Mouse (Mus musculus) CH12.LX (cell line): Measurements from ENCODE around the gene Gatb. TPM values are rescaled to one million over a fixed set of nuclear protein-coding genes. Genes with fewer than 3 reads are reported as not detected.

Source experiments
- DNase-seq: peaks from one replicate; pipeline ENCODE4 v3.0.0-alpha.2; 2013; ENCODE audit errors: extremely low read depth
- H3K27ac ChIP-seq: 2 replicates; pipeline ENCODE4 v1.5.1; 2012; ENCODE audit warnings: low read depth, mild to moderate bottlenecking, control low read depth, moderate library complexity; ENCODE audit not compliant: insufficient read depth
- H3K27me3 ChIP-seq: replicated peaks from 2 replicates; pipeline ENCODE3; 2012; ENCODE audit warnings: inconsistent platforms
- H3K36me3 ChIP-seq, 2 experiments: replicated peaks in 1 of 2; 2 replicates each; pipeline versions ENCODE3 to v1.6.1; 2012; ENCODE audit warnings: inconsistent platforms in 1 of 2, low read length in 1 of 2, mild to moderate bottlenecking in 1 of 2, mixed read lengths in 1 of 2, moderate library complexity in 1 of 2; ENCODE audit not compliant: control insufficient read depth in 1 of 2, insufficient read depth in 1 of 2
- H3K4me1 ChIP-seq, 2 experiments: 2 replicates each; pipeline ENCODE4 v1.6.1; 2012; ENCODE audit warnings: inconsistent platforms in 1 of 2, moderate library complexity in 1 of 2; ENCODE audit not compliant: insufficient read depth in 2 of 2, control insufficient read depth in 1 of 2
- H3K4me2 ChIP-seq: 2 replicates; pipeline ENCODE4 v1.6.1; 2012; ENCODE audit warnings: low read depth, mild to moderate bottlenecking, control low read depth; ENCODE audit not compliant: poor library complexity, insufficient read depth, severe bottlenecking
- H3K4me3 ChIP-seq, 3 experiments: fragments of 150-350 bp in 1 of 3; sonication (generic) in 1 of 3; replicated peaks in 1 of 3; 2 replicates each; pipeline versions ENCODE3 to v1.5.1; 2011 to 2012; ENCODE audit warnings: low read depth in 2 of 3, low read length in 2 of 3, mild to moderate bottlenecking in 2 of 3, moderate library complexity in 2 of 3, control low read depth in 1 of 3, improper control_type of control experiment in 1 of 3, inconsistent platforms in 1 of 3, mixed read lengths in 1 of 3; ENCODE audit not compliant: poor library complexity in 1 of 3
- H3K79me2 ChIP-seq: replicated peaks from 2 replicates; pipeline ENCODE4 v1.6.1; 2012; ENCODE audit warnings: mild to moderate bottlenecking, moderate library complexity; ENCODE audit not compliant: control insufficient read depth, poor library complexity, insufficient read depth, severe bottlenecking; ENCODE audit errors: extremely low read depth
- H3K9ac ChIP-seq: 2 replicates; pipeline ENCODE4 v1.6.1; 2012; ENCODE audit warnings: low read depth, mild to moderate bottlenecking, control low read depth, moderate library complexity; ENCODE audit not compliant: insufficient read depth
- H3K9me3 ChIP-seq: replicated peaks from 2 replicates; pipeline ENCODE3; 2012; ENCODE audit warnings: low read length, inconsistent platforms, mixed read lengths
- CHD1 ChIP-seq: IDR thresholded peaks from 2 replicates; pipeline ENCODE4 v1.6.1; 2012; ENCODE audit warnings: low read depth, low read length, improper control_type of control experiment, inconsistent platforms
- EP300 ChIP-seq: IDR thresholded peaks from 2 replicates; pipeline ENCODE4 v1.6.1; 2011; ENCODE audit warnings: low read length, improper control_type of control experiment
- JUND ChIP-seq: conservative IDR thresholded peaks from 2 replicates; pipeline ENCODE4 v1.6.1; 2011; ENCODE audit warnings: low read depth, low read length, improper control_type of control experiment
- MAX ChIP-seq: IDR thresholded peaks from 2 replicates; pipeline ENCODE4 v1.6.1; 2011; ENCODE audit warnings: low read length, improper control_type of control experiment
- TBP ChIP-seq: conservative IDR thresholded peaks from 2 replicates; pipeline ENCODE4 v1.6.1; 2011; ENCODE audit warnings: low read depth, low read length, improper control_type of control experiment
- USF2 ChIP-seq: conservative IDR thresholded peaks from 2 replicates; pipeline ENCODE4 v1.6.1; 2011; ENCODE audit warnings: low read depth, low read length, improper control_type of control experiment
- ZMIZ1 ChIP-seq: IDR thresholded peaks from 2 replicates; pipeline ENCODE4 v1.6.1; 2012; ENCODE audit warnings: low read depth, mild to moderate bottlenecking, inconsistent platforms, low read length, improper control_type of control experiment
- dilution Hi-C: fragments of 300-500 bp; cut with MboI; formaldehyde crosslinking; loops from 2 replicates; pipeline ENCODE4 v1.14.3; 2020; ENCODE audit warnings: low sequenced_read_pairs; ENCODE audit not compliant: extremely low pct_unique_long_range_greater_than_20kb, extremely low pct_ligation_motif_present
- in situ Hi-C: fragments of 300-500 bp; cut with MboI; formaldehyde crosslinking; loops from 3 replicates; pipeline ENCODE4 v1.14.3; 2019; ENCODE audit warnings: low sequenced_read_pairs, low pct_ligation_motif_present, low pct_unique_long_range_greater_than_20kb, mixed read lengths
- polyA plus RNA-seq: library from polyadenylated mRNA; unstranded; fragments of >175 nt; gene quantifications from 2 replicates; pipeline ENCODE4 v1.2.1, GENCODE M21; 2012; ENCODE audit warnings: low read depth; ENCODE audit not compliant: insufficient read length
- total RNA-seq, 2 experiments: library from RNA; depleted of rRNA; stranded (reverse); fragments of 300-350 nt in 1 of 2; fragments of >200 nt in 1 of 2; gene quantifications; 2 replicates each; pipeline ENCODE4 v1.2.3; 2012 to 2014

Gene Gatb
- total and polyA plus RNA-seq, 3 experiments, result 27.4 to 39.8 (median 31.9) TPM

DNA sequence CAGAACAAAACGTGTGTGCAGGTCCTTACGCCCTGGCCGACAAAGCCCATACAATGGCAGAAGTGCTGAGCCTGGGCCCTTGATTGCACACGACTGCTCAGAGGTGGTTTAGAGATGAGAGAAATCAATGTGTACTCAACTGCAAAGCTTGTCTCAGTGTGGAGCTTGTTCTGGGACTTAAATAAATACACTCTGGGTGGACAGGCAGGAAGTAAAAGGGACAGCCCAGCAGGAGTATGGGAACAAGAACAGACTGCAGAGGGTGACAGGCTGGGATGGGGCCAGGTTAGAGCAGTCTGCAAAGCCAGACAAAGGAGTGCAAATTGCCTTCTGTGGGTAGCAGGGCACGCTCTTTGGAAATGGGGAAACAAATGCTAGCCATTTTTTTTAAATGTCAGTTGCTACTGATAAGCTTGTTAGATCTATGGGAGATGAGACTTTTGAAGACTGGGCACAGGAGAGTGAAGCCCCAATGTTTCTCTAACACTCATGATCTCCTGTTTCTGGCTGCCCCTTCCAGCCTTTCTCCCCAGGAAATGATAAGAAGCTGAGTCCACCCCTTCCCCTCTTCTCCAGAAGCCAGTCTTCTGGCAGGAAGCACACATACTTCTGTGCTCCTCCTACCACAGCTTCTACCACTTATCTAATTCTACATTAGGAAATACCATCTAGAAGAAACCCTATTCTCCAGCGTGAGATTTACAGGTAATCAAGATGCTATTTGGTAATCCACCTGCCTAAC lies 129.4 kb downstream of the Gatb start:
- Histone ChIP-seq H3K27ac (no peak overlapping the region), H3K9ac (no peak overlapping the region), H3K9me3 (no peaks in the 10 kb centered on the region)
- in situ Hi-C loops, result loop anchor here (10.0 to 25.0 kb wide), 2 partner anchors 211 to 409 kb away; no protein-coding TSS in a partner anchor
- no peak for TF ChIP-seq CHD1
- TF ChIP-seq ZMIZ1, result no peak
- TF ChIP-seq JUND, result no peak
- no peak for TF ChIP-seq USF2
- TF ChIP-seq MAX, result no peak
- no peak for TF ChIP-seq EP300
- no peak for TF ChIP-seq TBP
- TF ChIP-seq, all 38 proteins: peak for 0
- H3K4me1 ChIP-seq, result peaks cover under 1 to 1% of the 10 kb centered on the region in 2 experiments; a peak in 1 of 4 replicates
- H3K27me3 ChIP-seq, result no peaks in the 10 kb centered on the region
- dilution Hi-C loops, result no loop called here
- H3K4me2 ChIP-seq, result no peak overlapping the region
- no peaks in the 10 kb centered on the region for H3K36me3 ChIP-seq
- DNase-seq, result no peak
- H3K79me2 ChIP-seq, result no peaks in the 10 kb centered on the region
- no peak overlapping the region for H3K4me3 ChIP-seq

Other genes starting within 250 kb of the Gatb start
- gene Fam160a1, start 243.2 kb downstream of the Gatb start, total RNA-seq (2012; rRNA removed), result 0.17 TPM in 2 replicates
- 0.20 and 0.41 TPM in 2 replicates for gene Fam160a1, start 243.2 kb downstream of the Gatb start, total RNA-seq (2014; rRNA removed)
- 0.34 and 0.41 TPM in 2 replicates for gene Fam160a1, start 243.2 kb downstream of the Gatb start, polyA plus RNA-seq